Mouse (Mus musculus) kidney, embryonic 16.5 days (tissue): ENCODE data around the gene Mrgpre. TPM values are rescaled to one million over a fixed set of nuclear protein-coding genes. Genes with fewer than 3 reads are reported as not detected.

ENCODE experiments used
- ATAC-seq: fragments of 200-750 bp; cut with Nextera tagmentation; 2 replicates; pipeline ENCODE4 v1.8.0; 2017; ENCODE audit warnings: moderate TSS enrichment; ENCODE audit not compliant: low FRiP score, low TSS enrichment
- H3K27ac ChIP-seq: fragments of 300-500 bp; sonication (generic); 2 replicates; pipeline ENCODE4 v1.5.1; 2014; ENCODE audit warnings: low read length
- H3K27me3 ChIP-seq: fragments of 300-500 bp; sonication (generic); 2 replicates; pipeline ENCODE4 v1.6.1; 2014; ENCODE audit warnings: low read length, control low read depth, mixed read lengths; ENCODE audit not compliant: insufficient read depth
- H3K36me3 ChIP-seq: fragments of 300-500 bp; sonication (generic); 2 replicates; pipeline ENCODE4 v1.6.1; 2014; ENCODE audit warnings: low read length, control low read depth, mixed read lengths; ENCODE audit not compliant: insufficient read depth
- H3K4me1 ChIP-seq: fragments of 300-500 bp; sonication (generic); 2 replicates; pipeline ENCODE4 v1.6.1; 2014; ENCODE audit warnings: low read length, control low read depth, mixed read lengths; ENCODE audit not compliant: insufficient read depth
- H3K4me2 ChIP-seq: fragments of 300-500 bp; sonication (generic); replicated peaks from 2 replicates; pipeline ENCODE4 v1.6.1; 2014; ENCODE audit warnings: low read depth, low read length
- H3K4me3 ChIP-seq: fragments of 300-500 bp; sonication (generic); 2 replicates; pipeline ENCODE4 v1.5.1; 2014; ENCODE audit warnings: mild to moderate bottlenecking, low read length
- H3K9ac ChIP-seq: fragments of 300-500 bp; sonication (generic); replicated peaks from 2 replicates; pipeline ENCODE4 v1.6.1; 2014; ENCODE audit warnings: low read length
- H3K9me3 ChIP-seq: fragments of 300-500 bp; sonication (generic); 2 replicates; pipeline ENCODE4 v1.6.1; 2016; ENCODE audit warnings: low read length, control low read depth
- WGBS: fragments of 180-500 bp; shearing (Covaris S2); extraction: QIAGEN DNeasy Blood & Tissue Kit; methylation state at CpG from one replicate; pipeline ENCODE4 v1.1.7; 2014; 5-methylcytosine and 5-hydroxymethylcytosine counted together
- polyA plus RNA-seq: library from polyadenylated mRNA; unstranded; fragments of >200 nt; fragmentation: Nextera tagmentation; extraction: Ambion mirVana; gene quantifications from 2 replicates; pipeline ENCODE4 v1.2.1, GENCODE M21; 2015

Mrgpre gene
- polyA plus RNA-seq, 1 experiment from 2014 or later = 2.2 TPM

GRCm38 (mm10) chr7:143821241-143821640 lies 36.9 kb upstream of the Mrgpre start:
- ATAC-seq = no peak

DNA sequence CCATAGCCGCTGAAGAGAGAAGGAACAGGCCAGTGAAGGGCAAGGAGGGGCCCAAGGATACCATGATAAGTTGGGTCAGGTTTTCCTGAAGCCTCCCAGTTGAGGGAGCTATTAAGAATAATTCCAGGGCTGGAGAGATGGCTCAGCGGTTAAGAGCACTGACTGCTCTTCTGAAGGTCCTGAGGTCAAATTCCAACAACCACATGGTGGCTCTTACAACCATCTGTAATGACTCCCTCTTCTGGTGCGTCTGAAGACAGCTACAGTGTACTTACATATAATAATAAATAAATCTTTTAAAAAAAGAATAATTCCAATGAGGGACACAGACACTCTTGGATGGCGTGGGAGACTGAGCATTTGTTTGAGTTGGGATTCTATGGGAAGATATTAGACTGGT lies 34.9 kb upstream of the Mrgpre start:
- whole genome bisulfite sequencing = 66% methylated on average over 4 of the region's 4 CpGs
- no peak for ATAC-seq

More at GRCm38 (mm10) chr7:143821241-143821640, 36.9 kb upstream of the Mrgpre start:
- H3K36me3 ChIP-seq = peaks cover 5% of the 10 kb centered on the region; the same call in 1 of the 2 replicates
- no peaks in the 10 kb centered on the region for H3K9me3 ChIP-seq
- 78% methylated on average over 2 of the region's 2 CpGs for WGBS
- no peak overlapping the region for H3K4me3 ChIP-seq
- H3K9ac ChIP-seq = no peak overlapping the region
- H3K27me3 ChIP-seq = no peaks in the 10 kb centered on the region
- no peak overlapping the region for H3K27ac ChIP-seq
- no peak overlapping the region for H3K4me2 ChIP-seq
- peaks cover 11% of the 10 kb centered on the region for H3K4me1 ChIP-seq

DNA sequence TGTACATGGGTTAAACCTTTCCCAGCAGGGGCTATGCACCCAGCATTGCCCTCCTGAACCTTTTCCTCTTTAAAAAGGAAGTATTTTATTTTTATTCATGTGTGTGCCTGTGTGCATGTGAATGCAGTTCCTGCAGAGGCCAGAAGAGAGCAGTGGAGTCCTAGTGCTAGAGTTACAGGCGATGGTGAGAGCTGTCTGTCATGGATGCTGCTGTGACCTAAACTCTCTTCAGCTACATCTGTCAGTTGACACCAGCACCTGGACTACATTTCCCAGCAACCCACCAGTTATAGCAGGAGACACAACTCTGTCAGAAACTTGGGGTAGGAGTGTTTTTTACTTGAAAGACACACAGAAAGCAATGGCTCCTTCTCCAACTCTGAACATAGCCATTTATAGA lies 24.6 kb upstream of the Mrgpre start:
- Histone ChIP-seq H3K27ac (no peak overlapping the region), H3K36me3 (peaks cover 53% of the 10 kb centered on the region), H3K4me1 (no peaks in the 10 kb centered on the region), H3K4me2 (no peak overlapping the region), H3K9ac (no peak overlapping the region), H3K9me3 (no peaks in the 10 kb centered on the region), H3K4me3 (no peak overlapping the region), H3K27me3 (no peaks in the 10 kb centered on the region)
- 43% methylated on average over 1 of the region's 1 CpGs for WGBS
- no peak for ATAC-seq

More for the DNA sequence above, 34.9 kb upstream of the Mrgpre start:
- H3K4me1 ChIP-seq = peaks cover 11% of the 10 kb centered on the region
- H3K9ac ChIP-seq = no peak overlapping the region
- no peak overlapping the region for H3K4me3 ChIP-seq
- H3K27ac ChIP-seq = no peak overlapping the region
- no peak overlapping the region for H3K4me2 ChIP-seq
- H3K27me3 ChIP-seq = no peaks in the 10 kb centered on the region
- peaks cover 14% of the 10 kb centered on the region for H3K36me3 ChIP-seq
- no peaks in the 10 kb centered on the region for H3K9me3 ChIP-seq

DNA sequence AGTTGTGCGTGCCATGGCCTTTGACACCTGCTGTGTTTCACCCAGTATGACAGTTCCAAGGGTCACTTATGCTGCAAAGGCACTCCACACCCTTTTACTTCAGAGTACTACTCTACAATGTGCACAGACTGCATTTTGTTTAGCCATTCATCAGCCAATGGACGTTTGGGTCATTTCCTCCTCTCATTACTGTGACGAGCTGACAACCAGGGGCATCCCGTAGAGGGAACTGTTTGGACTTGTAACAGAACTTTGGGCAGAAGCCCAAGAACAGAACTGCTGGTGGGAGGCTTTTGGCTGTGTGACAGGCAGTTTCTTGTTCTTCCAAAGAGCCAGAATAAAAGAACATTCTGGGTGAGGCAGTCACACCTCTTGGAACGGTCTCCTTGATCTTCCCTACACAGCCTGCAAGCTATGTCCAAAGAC lies 20.9 kb upstream of the Mrgpre start:
- no peaks in the 10 kb centered on the region for H3K4me1 ChIP-seq
- no peak overlapping the region for H3K27ac ChIP-seq
- H3K27me3 ChIP-seq = no peaks in the 10 kb centered on the region
- H3K9ac ChIP-seq = no peak overlapping the region
- H3K4me2 ChIP-seq = no peak overlapping the region
- no peak overlapping the region for H3K4me3 ChIP-seq
- no peaks in the 10 kb centered on the region for H3K9me3 ChIP-seq
- WGBS = 55% methylated on average over 5 of the region's 5 CpGs
- no peak for ATAC-seq
- H3K36me3 ChIP-seq = peaks cover 29% of the 10 kb centered on the region

DNA sequence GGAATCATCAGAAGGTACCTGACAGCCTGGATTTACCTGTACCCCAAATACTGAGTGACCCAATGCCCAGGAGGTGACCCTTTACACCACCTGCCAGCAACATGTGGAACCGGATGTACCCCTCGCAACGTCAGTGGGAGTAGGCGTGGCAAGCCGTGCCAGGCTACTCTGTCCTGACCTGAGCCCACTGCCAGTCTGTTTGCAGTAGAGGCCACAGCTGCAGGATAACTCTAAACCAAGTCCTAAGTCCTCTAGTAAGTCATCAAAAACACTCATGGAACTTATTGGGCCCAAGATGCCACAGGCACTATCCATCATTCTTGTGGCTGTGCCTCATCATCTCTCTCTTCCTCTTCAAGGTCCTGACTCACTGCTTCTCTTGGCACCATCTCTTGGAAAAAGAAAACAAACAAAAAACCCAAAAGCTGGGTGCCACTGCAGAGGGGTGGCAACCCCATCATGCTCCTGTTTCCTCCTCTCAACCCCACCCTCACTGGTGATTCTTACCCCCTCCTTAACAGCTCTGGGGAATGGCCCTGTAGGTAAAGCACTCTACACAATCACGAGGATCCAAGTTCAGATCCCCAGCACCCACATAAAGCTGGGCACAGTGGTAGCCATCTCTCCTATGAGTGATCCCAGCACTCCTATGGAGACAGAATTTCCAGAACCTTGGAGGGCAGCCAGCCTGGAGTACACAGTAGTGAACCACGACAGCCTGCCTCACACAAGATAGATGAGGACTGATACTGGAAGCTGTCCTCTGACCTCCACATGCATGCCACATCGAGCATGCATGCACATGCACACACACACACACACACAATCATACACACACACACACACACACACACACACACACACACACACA lies 17.1 kb upstream of the Mrgpre start:
- H3K27me3 ChIP-seq = no peaks in the 10 kb centered on the region
- H3K27ac ChIP-seq = no peak overlapping the region
- H3K36me3 ChIP-seq = peaks cover 34% of the 10 kb centered on the region
- no peak overlapping the region for H3K4me2 ChIP-seq
- 86% methylated on average over 8 of the region's 8 CpGs for WGBS
- H3K4me3 ChIP-seq = no peak overlapping the region
- no peak overlapping the region for H3K9ac ChIP-seq
- no peak for ATAC-seq
- H3K9me3 ChIP-seq = no peaks in the 10 kb centered on the region
- no peaks in the 10 kb centered on the region for H3K4me1 ChIP-seq

DNA sequence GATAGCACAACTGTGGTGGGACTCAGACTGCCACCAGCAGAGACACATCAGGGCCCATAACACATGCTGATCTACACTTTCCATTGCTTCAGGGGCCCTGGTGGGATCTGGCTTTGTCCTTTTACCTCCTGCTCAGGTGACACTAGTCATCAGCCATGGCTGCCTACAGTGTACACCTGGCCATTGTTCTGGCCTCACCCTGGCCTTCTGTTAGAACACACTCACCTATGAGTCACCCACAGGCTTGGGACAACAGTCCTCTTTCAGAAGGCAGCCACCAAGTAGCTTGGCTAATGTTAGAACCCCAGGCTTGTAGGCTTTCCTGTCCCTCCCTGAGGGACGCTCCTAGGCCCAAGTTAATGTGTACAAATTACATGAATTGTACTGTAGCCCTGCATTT lies 16.5 kb upstream of the Mrgpre start:
- Histone ChIP-seq H3K27ac (no peak overlapping the region), H3K4me1 (no peaks in the 10 kb centered on the region), H3K9ac (no peak overlapping the region), H3K4me3 (no peak overlapping the region), H3K36me3 (peaks cover 33% of the 10 kb centered on the region), H3K4me2 (no peak overlapping the region), H3K27me3 (no peaks in the 10 kb centered on the region), H3K9me3 (no peaks in the 10 kb centered on the region)
- ATAC-seq = no peak
- WGBS = 86% methylated on average over 1 of the region's 1 CpGs

DNA sequence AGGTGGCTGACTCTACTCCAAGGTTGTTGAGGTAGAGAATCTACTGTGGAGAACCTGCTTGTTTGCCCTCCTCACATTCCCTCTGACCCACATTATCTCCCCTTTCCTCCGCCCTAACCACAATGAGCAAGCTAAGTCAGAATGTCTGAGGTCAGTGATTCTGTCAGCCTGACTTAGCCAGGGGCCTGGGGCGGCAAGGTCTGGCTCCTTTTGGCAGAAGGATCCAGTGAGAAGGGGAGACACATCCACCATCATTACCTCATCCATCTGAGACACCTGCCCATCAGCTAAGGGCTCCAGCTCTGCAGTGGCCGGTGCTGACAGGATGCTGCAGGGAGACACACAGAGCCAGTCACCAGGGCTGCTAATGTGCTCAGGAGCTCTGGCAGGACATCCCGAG lies 14.5 kb upstream of the Mrgpre start:
- no peak for ATAC-seq
- Histone ChIP-seq H3K9ac (no peak overlapping the region), H3K9me3 (no peaks in the 10 kb centered on the region), H3K4me2 (no peak overlapping the region), H3K27me3 (no peaks in the 10 kb centered on the region), H3K4me3 (no peak overlapping the region), H3K36me3 (peaks cover 34% of the 10 kb centered on the region), H3K27ac (no peak overlapping the region), H3K4me1 (no peaks in the 10 kb centered on the region)
- 86% methylated on average over 4 of the region's 4 CpGs for WGBS

DNA sequence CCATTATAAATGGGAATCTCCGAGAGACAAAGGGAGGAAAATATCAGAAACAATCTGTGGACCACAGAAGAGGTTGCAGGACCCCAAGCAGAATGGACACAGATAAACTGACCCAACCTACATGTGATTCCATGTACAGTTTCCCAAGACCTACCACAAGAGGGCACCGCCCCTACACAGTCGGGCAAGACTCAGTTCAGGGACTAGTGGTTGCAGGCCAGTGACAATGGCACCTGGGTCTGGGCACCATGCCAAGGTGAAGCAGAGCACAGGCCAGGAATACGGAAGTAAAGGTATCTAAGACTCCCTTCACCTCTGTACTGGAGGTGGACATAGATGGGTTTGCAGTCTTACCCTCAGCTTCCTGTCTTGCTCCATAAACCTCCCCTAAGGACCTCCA lies 8.8 kb upstream of the Mrgpre start:
- ATAC-seq = peak; percentile 68; the same call in 1 of the 2 replicates
- no peak overlapping the region for H3K4me2 ChIP-seq
- H3K9ac ChIP-seq = no peak overlapping the region
- 54% methylated on average over 4 of the region's 4 CpGs for WGBS
- no peaks in the 10 kb centered on the region for H3K4me1 ChIP-seq
- H3K27ac ChIP-seq = no peak overlapping the region
- H3K4me3 ChIP-seq = no peak overlapping the region
- peaks cover 17% of the 10 kb centered on the region; the same call in 1 of the 2 replicates for H3K36me3 ChIP-seq
- H3K27me3 ChIP-seq = no peaks in the 10 kb centered on the region
- H3K9me3 ChIP-seq = 0 out of 2 replicates have a peak, but pooled peaks cover 3% of the 10 kb centered on the region

DNA sequence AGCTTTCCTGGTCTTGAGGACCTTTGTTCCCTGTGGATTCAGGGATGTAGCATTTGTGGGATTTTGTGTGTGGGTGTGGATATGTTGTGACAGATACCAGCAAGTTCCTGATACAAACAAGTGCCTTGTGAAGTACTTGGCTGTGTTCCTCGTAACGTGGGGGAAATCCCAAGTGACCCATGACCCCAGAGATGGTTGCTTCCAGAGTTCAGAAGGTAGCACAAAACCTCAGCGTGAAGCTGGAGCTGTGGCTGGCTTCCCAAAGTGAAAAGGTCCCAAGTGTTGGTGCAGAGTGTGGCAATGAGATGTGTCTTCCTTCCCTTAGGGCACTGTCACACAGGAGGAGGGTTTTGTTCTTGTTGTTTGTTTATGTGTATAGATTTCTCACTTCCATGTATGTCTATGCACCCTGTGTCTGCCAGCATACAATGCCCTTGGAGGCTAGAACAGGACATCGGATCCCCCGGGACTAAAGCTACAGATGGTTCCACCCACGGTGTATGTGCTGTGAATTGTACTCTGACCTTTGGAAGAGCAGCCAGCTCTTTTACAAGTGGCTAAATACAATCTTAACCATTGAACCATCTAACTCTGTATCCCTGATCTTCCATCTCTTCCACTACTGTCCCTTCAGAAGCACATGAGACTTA lies 8.2 kb upstream of the Mrgpre start:
- Histone ChIP-seq H3K9me3 (0 out of 2 replicates have a peak, but pooled peaks cover 3% of the 10 kb centered on the region), H3K36me3 (peaks cover 11% of the 10 kb centered on the region; the same call in 1 of the 2 replicates), H3K4me3 (no peak overlapping the region), H3K27ac (no peak overlapping the region), H3K4me1 (no peaks in the 10 kb centered on the region), H3K4me2 (no peak overlapping the region), H3K9ac (no peak overlapping the region), H3K27me3 (no peaks in the 10 kb centered on the region)
- ATAC-seq = no peak
- whole genome bisulfite sequencing = 72% methylated on average over 6 of the region's 6 CpGs
